Mouse (Mus musculus) MEL (cell line): ENCODE measurements around the gene Spen.

Experiments
- CTCF ChIP-seq, 3 experiments: IDR thresholded peaks in 2 of 3; conservative IDR thresholded peaks in 1 of 3; 2 replicates each; pipeline ENCODE4 v1.5.1; 2011 to 2012; ENCODE audit warnings: low read length in 3 of 3, low read depth in 2 of 3, mild to moderate bottlenecking in 2 of 3, improper control_type of control experiment in 1 of 3, inconsistent platforms in 1 of 3, mixed read lengths in 1 of 3, moderate library complexity in 1 of 3; ENCODE audit not compliant: control insufficient read depth in 1 of 3, insufficient read depth in 1 of 3, poor library complexity in 1 of 3, severe bottlenecking in 1 of 3
- EP300 ChIP-seq, 2 experiments: IDR thresholded peaks; 2 replicates each; pipeline ENCODE4 v1.6.1; 2011; ENCODE audit warnings: improper control_type of control experiment in 2 of 2, low read length in 2 of 2, low read depth in 1 of 2, mild to moderate bottlenecking in 1 of 2
- GATA1 ChIP-seq: IDR thresholded peaks from 2 replicates; pipeline ENCODE4 v1.6.1; 2011; ENCODE audit warnings: low read depth, low read length, improper control_type of control experiment
- MAFK ChIP-seq: IDR thresholded peaks from 2 replicates; pipeline ENCODE4 v1.6.1; 2011; ENCODE audit warnings: low read depth, mild to moderate bottlenecking, low read length, improper control_type of control experiment, borderline replicate concordance
- MAX ChIP-seq: IDR thresholded peaks from 2 replicates; pipeline ENCODE4 v1.6.1; 2011; ENCODE audit warnings: low read length, improper control_type of control experiment
- MXI1 ChIP-seq: IDR thresholded peaks from 2 replicates; pipeline ENCODE4 v1.6.1; 2011; ENCODE audit warnings: mild to moderate bottlenecking, low read depth, low read length, improper control_type of control experiment
- POLR2A ChIP-seq, 2 experiments: IDR thresholded peaks; 2 replicates each; pipeline ENCODE4 v1.6.1; 2011 to 2012; ENCODE audit warnings: low read length in 2 of 2, mild to moderate bottlenecking in 2 of 2, control low read depth in 1 of 2, improper control_type of control experiment in 1 of 2, low read depth in 1 of 2, moderate library complexity in 1 of 2; ENCODE audit not compliant: control insufficient read depth in 1 of 2, insufficient read depth in 1 of 2, poor library complexity in 1 of 2
- TCF12 ChIP-seq: IDR thresholded peaks from 2 replicates; pipeline ENCODE4 v1.6.1; 2014; ENCODE audit warnings: low read depth, mild to moderate bottlenecking, inconsistent platforms, low read length, improper control_type of control experiment, moderate library complexity
- ZC3H11A ChIP-seq: IDR thresholded peaks from 2 replicates; pipeline ENCODE4 v1.6.1; 2012; ENCODE audit warnings: low read depth, mild to moderate bottlenecking, inconsistent platforms, low read length, improper control_type of control experiment
- ZMIZ1 ChIP-seq: IDR thresholded peaks from 2 replicates; pipeline ENCODE4 v1.6.1; 2012; ENCODE audit warnings: low read depth, mild to moderate bottlenecking, inconsistent platforms, low read length, improper control_type of control experiment, moderate library complexity

GRCm38 (mm10) chr4:141523128-141523527, 15.3 kb downstream of the Spen start:
- TF ChIP-seq MXI1 (no peak), POLR2A (IDR thresholded peaks at IDR 0.05; ENCODE audit: control insufficient read depth in 1 of 2, insufficient read depth in 1 of 2, low read depth in 1 of 2, low read length in 2 of 2, poor library complexity in 1 of 2) (no peak), MAX (no peak), ZC3H11A (no peak), TCF12 (no peak), GATA1 (no peak), CTCF (IDR thresholded peaks at IDR 0.05 in 2 of 3, conservative IDR thresholded peaks at IDR 0.05 in 1 of 3; ENCODE audit: control insufficient read depth in 1 of 3, insufficient read depth in 1 of 3, low read depth in 2 of 3, low read length in 3 of 3, poor library complexity in 1 of 3, severe bottlenecking in 1 of 3) (no peak), ZMIZ1 (no peak), MAFK (no peak), EP300 (IDR thresholded peaks at IDR 0.05; ENCODE audit: low read depth in 1 of 2, low read length in 2 of 2) (no peak)
